Mouse (Mus musculus): Measurements from ENCODE around the gene Ezh2. TPM values are rescaled to one million over a fixed set of nuclear protein-coding genes. Genes with fewer than 3 reads are reported as not detected.

Gene Ezh2
- polyA plus RNA-seq, 1 experiment: 256 TPM

- TF ChIP-seq CTCF (IDR thresholded peaks at IDR 0.05; ENCODE audit: control insufficient read depth, insufficient read depth, low read length) (no peak), POLR2A (IDR thresholded peaks at IDR 0.05; ENCODE audit: borderline replicate concordance, control insufficient read depth, low read depth, low read length) (no peak)
- WGBS: 83% methylated on average over 2 of the region's 2 CpGs
- Histone ChIP-seq H3K4me1 (ENCODE audit: control insufficient read depth, insufficient read depth, low read length) (no peaks in the 10 kb centered on the region), H3K4me3 (replicated peaks; ENCODE audit: control insufficient read depth, low read depth, low read length) (no peak overlapping the region), H3K27ac (ENCODE audit: control insufficient read depth, insufficient read depth, low read depth, low read length, poor library complexity) (no peak overlapping the region)
Measured at GRCm38 (mm10) chr6:47527129-47527528, 68.0 kb downstream of the Ezh2 start.

DNA sequence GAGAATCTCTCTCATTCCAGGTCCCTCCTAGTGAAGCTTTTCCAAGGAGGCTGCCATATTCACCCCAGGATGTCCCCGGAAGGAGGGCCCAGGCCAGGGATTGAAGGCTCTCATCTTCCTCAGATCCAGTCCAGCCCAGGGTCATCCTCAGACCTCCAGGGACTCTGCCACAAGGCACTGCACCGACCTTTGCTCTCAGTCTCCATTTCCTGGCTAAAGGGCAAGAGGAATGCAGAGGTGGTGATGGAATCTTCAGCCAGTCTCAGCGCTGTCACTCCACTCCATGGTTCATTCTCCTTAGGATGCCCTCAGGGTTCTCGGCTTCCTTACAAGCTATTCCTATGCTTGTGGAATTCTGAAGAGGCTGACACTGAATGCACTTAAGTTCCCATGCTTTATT is 68.7 kb downstream of the Ezh2 start:
- no peak overlapping the region for H3K4me3 ChIP-seq (replicated peaks; ENCODE audit: control insufficient read depth, low read depth, low read length)
- H3K4me1 ChIP-seq (ENCODE audit: control insufficient read depth, insufficient read depth, low read length): no peaks in the 10 kb centered on the region
- WGBS: 89% methylated on average over 4 of the region's 4 CpGs
- no peak for TF ChIP-seq POLR2A (IDR thresholded peaks at IDR 0.05; ENCODE audit: borderline replicate concordance, control insufficient read depth, low read depth, low read length)
- TF ChIP-seq CTCF (IDR thresholded peaks at IDR 0.05; ENCODE audit: control insufficient read depth, insufficient read depth, low read length): no peak
- H3K27ac ChIP-seq (ENCODE audit: control insufficient read depth, insufficient read depth, low read depth, low read length, poor library complexity): no peak overlapping the region

DNA sequence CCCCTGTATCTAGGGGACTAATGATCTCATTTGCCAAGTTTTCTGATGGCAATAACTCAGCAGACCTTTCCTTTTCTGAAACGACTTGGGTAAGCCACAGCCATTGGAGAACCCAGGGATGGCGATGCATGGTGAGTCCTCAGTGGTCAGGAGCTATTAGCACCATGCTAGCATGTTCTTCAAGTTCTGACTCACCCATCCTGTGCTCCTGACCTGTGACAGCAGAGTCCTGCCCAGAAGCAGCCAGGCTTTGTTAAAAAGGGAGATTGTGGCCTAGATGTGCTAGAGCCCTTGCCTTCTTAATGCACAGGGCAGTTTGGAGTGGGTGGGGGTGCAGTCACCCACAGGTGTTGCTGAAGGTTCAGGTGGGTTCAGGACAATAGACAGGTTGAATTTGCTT is 70.1 kb downstream of the Ezh2 start:
- Histone ChIP-seq H3K27ac (ENCODE audit: control insufficient read depth, insufficient read depth, low read depth, low read length, poor library complexity) (no peak overlapping the region), H3K4me3 (replicated peaks; ENCODE audit: control insufficient read depth, low read depth, low read length) (no peak overlapping the region), H3K4me1 (ENCODE audit: control insufficient read depth, insufficient read depth, low read length) (no peaks in the 10 kb centered on the region)
- TF ChIP-seq POLR2A (IDR thresholded peaks at IDR 0.05; ENCODE audit: borderline replicate concordance, control insufficient read depth, low read depth, low read length): no peak
- no peak for TF ChIP-seq CTCF (IDR thresholded peaks at IDR 0.05; ENCODE audit: control insufficient read depth, insufficient read depth, low read length)
- WGBS: 82% methylated on average over 2 of the region's 2 CpGs

- 91% methylated on average over 3 of the region's 3 CpGs for WGBS
- Histone ChIP-seq H3K27ac (ENCODE audit: control insufficient read depth, insufficient read depth, low read depth, low read length, poor library complexity) (no peak overlapping the region), H3K4me1 (ENCODE audit: control insufficient read depth, insufficient read depth, low read length) (no peaks in the 10 kb centered on the region), H3K4me3 (replicated peaks; ENCODE audit: control insufficient read depth, low read depth, low read length) (no peak overlapping the region)
- no peak for TF ChIP-seq CTCF (IDR thresholded peaks at IDR 0.05; ENCODE audit: control insufficient read depth, insufficient read depth, low read length)
- no peak for TF ChIP-seq POLR2A (IDR thresholded peaks at IDR 0.05; ENCODE audit: borderline replicate concordance, control insufficient read depth, low read depth, low read length)
Measured at GRCm38 (mm10) chr6:47522431-47522830, 72.7 kb downstream of the Ezh2 start.

DNA sequence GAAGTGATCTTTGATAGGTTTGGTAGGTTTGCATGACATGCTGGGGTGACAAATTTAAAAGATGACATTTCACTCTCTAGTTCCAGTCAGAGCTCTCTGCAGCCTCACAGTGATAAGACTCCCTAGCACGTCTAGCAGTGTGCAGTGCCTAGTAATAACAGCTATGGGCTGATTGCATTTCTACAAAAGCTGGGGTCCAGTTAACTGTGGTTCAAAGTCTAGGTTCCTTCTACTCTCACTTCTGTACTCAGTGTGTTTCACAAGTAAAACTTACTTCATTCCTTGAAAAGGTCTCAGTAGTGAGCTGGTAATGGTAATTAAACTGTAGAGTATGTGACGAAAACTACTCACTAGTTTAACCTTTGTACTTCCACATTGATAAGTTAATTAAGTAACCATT is 75.1 kb downstream of the Ezh2 start:
- Histone ChIP-seq H3K4me3 (replicated peaks; ENCODE audit: control insufficient read depth, low read depth, low read length) (no peak overlapping the region), H3K4me1 (ENCODE audit: control insufficient read depth, insufficient read depth, low read length) (no peaks in the 10 kb centered on the region), H3K27ac (ENCODE audit: control insufficient read depth, insufficient read depth, low read depth, low read length, poor library complexity) (no peak overlapping the region)
- TF ChIP-seq CTCF (IDR thresholded peaks at IDR 0.05; ENCODE audit: control insufficient read depth, insufficient read depth, low read length): no peak
- TF ChIP-seq POLR2A (IDR thresholded peaks at IDR 0.05; ENCODE audit: borderline replicate concordance, control insufficient read depth, low read depth, low read length): no peak
- WGBS: 84% methylated on average over 2 of the region's 2 CpGs

GRCm38 (mm10) chr6:47494562-47494961 is 100.6 kb downstream of the Ezh2 start:
- no peak overlapping the region for H3K27ac ChIP-seq (ENCODE audit: control insufficient read depth, insufficient read depth, low read depth, low read length, poor library complexity)
- no peak overlapping the region for H3K4me3 ChIP-seq (replicated peaks; ENCODE audit: control insufficient read depth, low read depth, low read length)
- no peak for TF ChIP-seq CTCF (IDR thresholded peaks at IDR 0.05; ENCODE audit: control insufficient read depth, insufficient read depth, low read length)
- TF ChIP-seq POLR2A (IDR thresholded peaks at IDR 0.05; ENCODE audit: borderline replicate concordance, control insufficient read depth, low read depth, low read length): no peak
- no peaks in the 10 kb centered on the region for H3K4me1 ChIP-seq (ENCODE audit: control insufficient read depth, insufficient read depth, low read length)
- 84% methylated on average over 4 of the region's 4 CpGs for WGBS

- no peak for TF ChIP-seq POLR2A (IDR thresholded peaks at IDR 0.05; ENCODE audit: borderline replicate concordance, control insufficient read depth, low read depth, low read length)
- no peak for TF ChIP-seq CTCF (IDR thresholded peaks at IDR 0.05; ENCODE audit: control insufficient read depth, insufficient read depth, low read length)
- 89% methylated on average over 1 of the region's 1 CpGs for WGBS
- Histone ChIP-seq H3K4me1 (ENCODE audit: control insufficient read depth, insufficient read depth, low read length) (no peaks in the 10 kb centered on the region), H3K4me3 (replicated peaks; ENCODE audit: control insufficient read depth, low read depth, low read length) (no peak overlapping the region), H3K27ac (ENCODE audit: control insufficient read depth, insufficient read depth, low read depth, low read length, poor library complexity) (no peak overlapping the region)
Measured at GRCm38 (mm10) chr6:47482027-47482426, 113.1 kb downstream of the Ezh2 start.

Other genes starting within 250 kb of the Ezh2 start
- gene Cul1, start 141.9 kb downstream of the Ezh2 start, polyA plus RNA-seq (2011; ENCODE audit: insufficient read depth, insufficient read length, low replicate concordance, missing spikeins): 194 and 222 TPM in 2 replicates
- gene Pdia4, start 218.1 kb upstream of the Ezh2 start, polyA plus RNA-seq (2011; ENCODE audit: insufficient read depth, insufficient read length, low replicate concordance, missing spikeins): 14.3 and 39.4 TPM in 2 replicates
- gene Zfp786, start 235.5 kb upstream of the Ezh2 start, polyA plus RNA-seq (2011; ENCODE audit: insufficient read depth, insufficient read length, low replicate concordance, missing spikeins): not detected in 2 replicates
- 2.3 and 5.7 TPM in 2 replicates for gene Zfp398, start 240.3 kb upstream of the Ezh2 start, polyA plus RNA-seq (2011; ENCODE audit: insufficient read depth, insufficient read length, low replicate concordance, missing spikeins)

Data from bone marrow, adult 2 months (tissue).